Mouse (Mus musculus): ENCODE measurements around the gene Sema6b.

Sema6b gene

DNA sequence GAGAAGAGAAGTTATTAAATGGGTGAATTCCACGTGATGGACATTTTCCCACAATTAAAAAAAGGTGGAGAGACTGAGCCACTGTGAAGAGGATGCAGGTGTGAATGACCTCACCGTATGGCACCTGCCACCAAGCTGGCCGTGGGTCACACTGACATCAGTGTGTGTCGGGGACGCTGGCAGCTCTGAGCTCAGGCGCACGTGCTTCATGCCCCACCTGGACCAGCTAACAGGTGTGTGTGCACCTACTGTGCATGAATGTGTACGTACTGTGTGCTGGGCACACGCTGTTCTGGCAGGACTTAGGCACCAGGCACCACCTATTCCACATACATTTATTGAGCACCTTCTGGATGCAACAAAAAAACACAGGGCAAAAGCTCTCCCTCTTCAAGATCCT lies 4.4 kb upstream of the Sema6b start:
- no peak for DNase-seq

DNA sequence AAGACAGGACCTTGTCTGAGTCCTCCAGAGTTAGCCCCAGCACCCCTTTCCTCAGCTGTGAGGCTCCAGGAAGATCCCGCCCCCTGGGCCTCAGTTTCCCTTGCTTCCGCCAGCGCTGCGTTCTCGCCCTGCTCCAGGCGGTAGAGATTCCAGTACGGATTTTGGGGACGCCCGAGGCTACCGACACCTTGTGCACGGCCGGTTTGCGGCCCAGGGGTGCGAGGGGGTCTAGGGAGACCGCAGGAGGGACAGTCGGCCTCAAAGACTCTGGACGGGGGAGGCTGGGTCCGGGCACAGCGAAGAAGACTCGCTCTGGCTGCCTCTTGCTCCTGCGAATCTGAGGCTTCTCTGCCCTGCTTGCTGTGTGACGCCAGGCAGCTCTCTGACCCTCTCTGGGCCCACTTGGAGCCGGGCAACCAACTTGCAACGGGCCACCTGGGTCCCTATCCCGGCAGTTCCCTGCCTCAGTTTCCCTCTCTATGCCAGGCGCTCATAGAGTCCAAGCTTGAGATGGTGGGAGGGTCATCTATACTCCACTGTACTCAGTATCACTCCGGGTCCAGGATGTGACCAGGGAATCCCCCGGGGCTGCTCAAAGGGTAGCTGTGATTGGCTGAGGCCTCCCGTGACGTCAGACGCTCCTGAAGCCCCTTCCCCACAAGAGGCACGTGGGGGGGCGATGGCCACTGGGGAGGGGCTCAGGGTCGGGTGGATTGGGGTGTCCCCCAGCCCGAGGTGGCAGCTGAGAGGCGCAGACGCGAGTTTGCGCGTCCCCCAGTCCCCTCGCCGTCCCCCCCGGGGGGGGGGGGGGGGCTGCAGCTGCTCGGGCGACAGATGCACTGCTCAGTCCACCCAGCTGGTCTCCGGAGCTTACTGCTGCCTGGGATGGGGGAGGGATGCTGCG lies 1.8 kb upstream of the Sema6b start:
- peak; percentile 58 for DNase-seq

DNA sequence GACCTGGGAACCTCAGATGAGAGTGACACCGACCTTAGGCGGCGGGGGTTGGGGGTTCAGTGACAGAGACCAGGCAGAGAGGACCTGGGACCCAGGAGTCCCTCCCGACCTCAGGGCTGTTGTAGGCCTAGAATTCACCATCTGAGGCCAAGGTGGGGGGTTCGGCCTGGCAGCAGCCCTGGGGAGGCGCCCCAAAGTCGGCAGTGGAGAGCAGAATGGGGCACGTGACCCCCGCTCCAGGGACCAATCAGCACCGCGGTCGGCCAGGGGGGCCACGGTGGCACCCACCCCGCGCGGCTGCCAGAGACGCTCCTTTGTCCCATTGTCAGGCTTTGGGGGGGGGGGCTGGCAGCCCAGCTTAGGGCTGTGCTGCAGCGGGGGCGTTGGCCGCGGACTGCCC lies 788 bp downstream of the Sema6b start:
- DNase-seq, result no peak

DNA sequence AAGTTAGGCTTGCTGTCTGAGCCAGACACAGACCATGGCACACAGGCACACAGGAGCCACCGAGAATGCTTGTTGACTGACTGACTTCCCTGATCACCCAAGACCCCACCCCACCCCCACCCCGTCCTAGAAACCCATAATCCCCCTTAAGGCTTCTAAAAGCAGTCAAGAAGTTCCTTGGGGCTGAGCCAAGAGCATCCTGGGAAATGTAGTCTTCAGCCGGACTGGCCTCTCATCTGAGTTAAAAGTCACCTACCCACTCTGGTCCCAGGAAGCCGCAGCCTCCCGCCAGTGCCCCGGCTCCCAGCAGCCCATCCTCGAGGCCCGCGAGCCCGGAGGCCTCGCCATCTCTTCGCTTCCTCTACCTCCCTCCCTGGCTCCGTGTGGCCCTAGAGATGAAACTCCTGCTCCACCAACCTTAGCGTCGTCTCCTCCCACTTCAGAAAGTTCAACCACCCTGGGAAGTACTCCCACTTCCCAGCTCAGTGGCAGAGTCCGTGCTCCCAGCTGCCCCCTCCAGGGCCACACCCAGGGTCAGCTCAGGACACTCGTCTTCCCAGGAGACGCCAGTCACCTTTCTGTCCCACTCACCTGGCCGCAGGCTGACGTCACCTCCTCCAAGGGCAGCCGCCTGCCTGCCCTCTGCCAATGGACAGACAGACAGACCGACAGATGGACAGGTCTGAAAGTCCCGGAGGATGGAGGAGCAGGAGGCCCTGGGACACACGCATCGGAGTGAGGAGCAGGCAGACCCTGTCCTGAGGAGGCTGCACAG lies 2.1 kb downstream of the Sema6b start:
- DNase-seq, result no peak

DNA sequence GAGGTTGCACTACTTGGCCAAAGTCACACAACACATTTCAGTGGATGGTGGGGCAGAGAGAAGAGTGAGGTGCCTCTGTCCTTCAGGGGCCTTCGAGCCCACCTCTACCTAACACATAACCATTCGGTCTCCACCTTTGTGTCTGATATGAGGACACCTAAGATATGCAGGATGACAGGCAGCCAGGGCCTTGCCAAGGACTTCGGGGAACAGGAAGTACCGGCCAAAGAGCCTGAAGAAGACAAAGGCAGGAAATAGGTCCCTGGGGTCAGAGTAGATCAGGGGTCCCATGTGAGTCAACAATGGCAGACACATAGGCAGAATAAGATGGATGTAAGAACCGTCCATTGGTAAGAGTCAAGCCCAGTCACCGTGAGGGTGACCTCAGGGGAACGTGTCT lies 3.6 kb downstream of the Sema6b start:
- DNase-seq, result no peak

DNA sequence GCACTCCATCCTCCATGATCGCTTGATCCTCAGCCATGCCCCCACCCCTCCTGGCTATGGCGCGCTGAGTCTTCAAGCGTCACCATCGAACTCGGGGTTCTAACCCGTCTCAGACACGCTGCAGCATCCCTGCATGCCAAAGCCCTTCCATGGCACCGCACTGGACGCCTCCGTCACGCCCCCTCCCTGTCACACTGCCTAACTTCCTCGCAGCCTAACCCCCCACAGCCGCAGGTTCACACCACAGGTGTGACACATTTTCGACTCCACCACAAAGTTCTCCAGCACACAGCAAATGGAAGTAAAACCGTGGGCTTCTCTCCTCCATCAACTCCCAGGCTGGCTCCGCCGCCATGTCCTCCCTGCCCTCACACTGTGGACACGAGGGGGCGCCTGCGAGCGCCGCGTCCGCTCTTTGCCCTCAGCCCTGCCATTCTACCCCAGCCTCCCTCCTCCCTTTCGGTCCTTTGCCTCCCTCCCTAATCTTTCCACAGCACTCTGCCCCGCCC lies 5.6 kb downstream of the Sema6b start:
- peak; percentile 80 for DNase-seq

DNA sequence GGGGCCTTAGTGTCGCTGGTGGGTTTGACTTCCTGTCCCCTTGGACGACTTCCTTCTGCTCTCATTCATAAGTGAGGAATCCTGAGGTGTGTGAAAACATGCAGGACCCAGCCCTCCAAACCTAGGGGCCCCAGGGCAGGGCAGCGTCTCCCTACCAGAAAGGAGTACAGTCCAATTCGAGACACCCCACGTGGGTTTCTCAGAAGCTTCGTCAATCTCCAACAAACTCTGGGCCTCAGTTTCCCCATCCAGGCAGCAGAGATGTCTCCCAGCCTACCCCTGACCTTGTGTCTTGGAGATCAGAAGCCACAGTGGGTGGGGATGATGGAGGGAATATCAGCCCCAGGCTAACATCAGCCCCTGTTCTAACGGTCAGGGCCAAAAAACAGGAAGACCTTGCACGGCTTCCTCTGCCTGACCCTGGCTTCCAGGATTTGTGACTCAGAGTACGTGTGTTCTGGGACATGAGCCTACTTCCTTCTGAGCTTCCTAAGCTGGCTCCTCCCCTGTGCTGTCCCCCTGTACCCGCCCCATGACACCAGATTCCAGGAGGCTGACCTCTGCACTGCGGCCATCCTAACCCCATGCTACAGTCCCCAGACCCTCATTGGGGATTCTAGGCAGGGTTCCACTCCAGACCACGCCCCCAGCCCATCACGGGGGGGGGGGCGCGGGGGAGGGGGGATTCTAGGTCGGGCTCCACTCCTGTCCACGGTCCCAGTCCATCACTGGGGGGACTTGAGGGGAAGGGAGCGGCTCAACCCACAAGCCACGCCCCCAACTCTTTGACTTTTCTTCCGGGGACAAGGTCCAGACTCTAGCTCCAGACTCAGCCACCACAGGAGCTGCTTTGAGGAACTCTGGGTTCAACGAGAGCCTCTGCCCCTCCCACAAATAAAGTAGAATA lies 6.4 kb downstream of the Sema6b start:
- peak; percentile 81 for DNase-seq

DNA sequence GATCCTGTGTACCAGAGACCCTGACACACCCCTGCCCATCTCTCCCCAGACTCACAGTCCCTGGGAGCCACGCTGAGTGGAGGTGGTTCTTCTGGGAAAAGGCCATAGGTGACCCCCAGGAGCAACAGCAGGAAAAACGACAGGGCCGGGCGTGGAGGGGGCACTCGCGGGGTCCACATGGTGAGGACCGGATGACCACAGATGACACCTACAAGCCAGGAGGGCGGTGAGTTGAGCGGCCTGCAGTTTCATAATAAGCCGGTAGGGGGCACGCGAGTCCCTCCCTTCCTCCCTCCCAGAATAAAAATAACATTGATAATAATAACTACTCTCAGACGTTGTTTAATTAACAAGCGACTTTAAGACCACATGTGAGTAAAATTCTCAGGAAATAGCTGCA lies 7.5 kb downstream of the Sema6b start:
- peak; percentile 81 for DNase-seq

DNA sequence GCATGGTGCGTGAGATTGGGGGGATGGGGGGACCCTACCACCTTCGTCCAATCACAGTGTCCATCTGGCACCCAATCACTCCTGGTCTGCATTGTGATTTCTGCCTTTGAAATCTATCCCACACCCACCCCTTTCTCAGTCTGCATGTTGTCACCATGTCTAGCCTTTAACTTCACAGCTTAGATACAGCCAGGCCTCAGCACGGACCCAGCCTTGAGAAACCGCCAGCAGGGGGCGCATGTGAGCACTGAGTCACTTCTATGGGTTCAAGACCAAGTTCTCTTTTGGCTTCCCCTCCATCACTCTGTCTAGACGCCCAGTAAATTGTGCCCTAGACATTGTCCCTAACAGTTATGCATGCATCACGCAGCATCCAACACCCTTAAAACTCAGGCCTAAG lies 8.3 kb downstream of the Sema6b start:
- peak; percentile 85 for DNase-seq

DNA sequence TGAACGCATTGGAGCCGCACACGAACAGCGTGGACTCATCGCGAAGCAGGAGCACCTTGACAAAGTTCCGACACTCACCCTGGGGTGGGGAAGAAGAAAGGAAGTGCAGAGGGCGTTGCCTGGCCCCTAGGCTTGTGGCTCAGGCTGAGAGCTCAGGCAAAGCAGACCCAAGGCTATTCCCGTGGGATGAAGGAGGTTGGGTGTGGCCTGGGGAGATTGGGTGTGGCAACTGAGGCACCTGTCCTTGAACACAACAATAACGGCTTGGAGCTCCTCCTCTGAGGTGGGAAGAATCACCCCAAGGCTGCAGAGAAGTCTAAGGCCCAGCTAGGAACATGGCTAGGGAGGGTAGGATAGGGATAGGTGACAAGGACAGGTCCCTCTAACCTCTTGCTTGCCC lies 9.0 kb downstream of the Sema6b start:
- no peak for DNase-seq

DNA sequence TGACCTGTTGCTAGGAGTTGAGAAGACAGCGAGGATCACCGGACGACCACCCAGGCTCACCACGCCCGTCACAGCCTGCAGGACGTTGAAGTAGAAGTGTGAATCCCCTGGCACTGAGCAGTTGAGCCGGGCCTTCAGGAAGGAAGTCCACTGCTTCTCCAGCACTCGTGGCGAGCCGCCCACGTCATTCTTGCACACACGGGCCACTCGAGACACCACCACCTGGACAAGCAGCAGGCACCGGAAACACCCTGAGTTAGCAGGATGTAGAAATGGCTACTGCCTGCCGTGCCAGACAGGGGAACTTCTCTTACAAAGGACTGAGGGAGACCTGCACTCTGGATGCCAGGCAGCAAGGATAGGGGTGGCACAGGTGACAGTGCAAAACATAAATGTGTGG lies 11.9 kb downstream of the Sema6b start:
- peak; percentile 19 for DNase-seq

DNA sequence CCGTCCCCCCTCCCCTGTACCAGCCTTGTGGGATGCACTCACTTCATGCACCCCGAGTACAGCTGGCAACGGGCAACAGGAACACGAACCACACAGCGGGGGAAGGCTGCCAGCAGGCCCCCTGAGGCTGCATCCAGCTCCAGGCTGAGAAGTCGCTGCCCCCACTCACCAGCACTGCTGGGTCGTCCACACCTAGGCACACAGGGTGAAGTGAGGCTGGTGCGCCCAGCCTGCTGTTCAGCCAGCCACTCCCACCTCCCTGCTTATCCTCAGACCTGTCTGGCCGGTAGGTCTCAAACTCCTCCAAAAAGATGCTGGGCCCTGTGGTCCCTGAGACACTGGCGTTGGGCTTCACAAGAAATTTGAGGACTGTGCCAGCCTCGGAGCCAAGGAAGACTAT lies 14.0 kb downstream of the Sema6b start:
- no peak for DNase-seq

DNA sequence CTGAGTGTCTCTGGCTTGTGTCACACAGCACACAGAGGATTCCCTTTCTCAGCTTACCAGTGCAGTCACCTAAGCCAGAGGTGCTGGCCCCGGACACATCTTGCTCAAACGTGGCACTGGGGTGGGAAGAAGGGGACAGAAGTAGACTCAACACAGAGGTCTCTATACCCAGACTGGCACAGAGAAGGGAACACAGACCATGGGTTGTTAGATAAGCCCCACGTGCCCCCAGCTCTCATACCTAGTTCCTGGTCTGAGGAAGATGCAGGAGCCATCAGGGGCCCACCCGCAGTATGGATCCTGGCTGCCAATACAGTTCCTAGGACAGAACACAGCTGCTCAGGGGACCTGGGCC lies 14.9 kb downstream of the Sema6b start:
- no peak for DNase-seq

DNA sequence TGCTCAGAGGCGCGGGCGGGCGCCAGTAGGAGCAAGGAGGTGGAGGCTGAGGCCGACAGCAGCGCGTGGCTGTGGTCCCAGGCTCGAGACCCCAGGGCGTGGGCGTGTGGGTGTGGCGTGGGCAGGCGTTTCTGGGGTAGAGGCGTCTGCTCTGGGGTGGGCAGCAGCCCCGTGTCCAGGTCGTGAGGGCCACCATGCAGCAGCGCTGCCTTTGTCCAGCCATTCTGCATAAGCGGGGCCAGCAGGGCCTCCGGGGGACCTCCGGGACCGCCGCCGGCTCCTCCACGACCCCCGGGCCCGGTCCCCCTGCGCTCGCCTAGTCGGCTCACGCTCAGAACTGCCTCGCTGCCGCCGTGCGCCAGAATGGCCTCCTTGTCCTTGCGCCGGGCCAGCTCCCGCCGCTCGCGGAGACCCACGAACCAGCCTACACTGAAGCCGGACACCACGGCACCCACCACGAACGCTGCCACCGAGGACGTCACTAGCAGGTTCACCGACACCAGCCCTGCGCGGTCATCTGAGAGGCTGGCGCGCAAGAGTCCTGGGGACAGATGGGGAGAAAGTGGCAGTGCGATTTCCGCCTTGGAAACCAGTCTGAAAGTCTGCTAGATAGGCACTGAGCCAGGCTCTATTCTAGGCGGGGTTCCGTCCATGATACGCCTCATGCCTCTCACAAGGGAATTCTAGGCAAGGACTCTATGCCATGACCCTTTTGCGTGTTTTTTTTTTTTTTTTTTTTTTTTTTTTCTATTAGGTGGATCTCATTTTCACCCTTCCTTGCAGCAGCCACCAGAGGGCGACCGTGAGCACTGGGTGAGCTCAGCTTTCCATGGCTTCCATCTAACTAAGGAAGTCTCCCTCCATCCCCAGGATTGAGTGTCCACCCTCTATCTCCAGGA lies 15.5 kb downstream of the Sema6b start:
- DNase-seq, result peak; percentile 72

DNA sequence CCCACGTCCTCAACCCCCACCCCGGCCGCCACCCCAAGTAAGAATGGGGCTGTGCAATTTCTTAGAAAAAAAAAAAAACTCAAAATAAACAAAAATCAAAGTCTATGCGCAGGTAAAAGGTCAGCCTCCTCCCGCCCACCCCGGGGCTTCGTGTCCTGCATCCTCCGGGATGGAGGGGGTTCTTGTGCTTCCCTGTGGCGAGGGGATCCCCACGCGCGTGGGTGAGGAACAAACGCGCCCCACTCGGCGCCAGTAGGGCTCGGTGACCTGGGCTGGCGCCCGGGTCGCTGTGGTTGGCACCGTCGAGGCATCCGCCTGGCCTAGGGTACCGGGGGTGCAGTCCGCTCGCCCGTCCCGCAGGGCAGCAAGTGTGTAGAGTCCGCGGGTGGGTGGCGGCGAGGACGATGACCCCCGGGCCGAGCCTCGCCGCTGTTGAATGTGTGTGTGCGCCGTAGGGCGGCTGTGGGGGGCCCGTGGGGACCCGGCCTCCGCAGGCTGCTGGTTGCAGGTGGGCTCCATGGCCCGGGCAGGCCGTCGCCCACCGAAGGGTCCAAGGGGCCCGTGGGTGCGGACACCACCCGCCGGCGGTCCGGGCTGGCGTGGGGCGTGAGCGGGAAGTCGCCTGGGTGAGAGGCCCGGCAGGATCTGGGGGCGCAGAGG lies 16.3 kb downstream of the Sema6b start:
- no peak for DNase-seq

DNA sequence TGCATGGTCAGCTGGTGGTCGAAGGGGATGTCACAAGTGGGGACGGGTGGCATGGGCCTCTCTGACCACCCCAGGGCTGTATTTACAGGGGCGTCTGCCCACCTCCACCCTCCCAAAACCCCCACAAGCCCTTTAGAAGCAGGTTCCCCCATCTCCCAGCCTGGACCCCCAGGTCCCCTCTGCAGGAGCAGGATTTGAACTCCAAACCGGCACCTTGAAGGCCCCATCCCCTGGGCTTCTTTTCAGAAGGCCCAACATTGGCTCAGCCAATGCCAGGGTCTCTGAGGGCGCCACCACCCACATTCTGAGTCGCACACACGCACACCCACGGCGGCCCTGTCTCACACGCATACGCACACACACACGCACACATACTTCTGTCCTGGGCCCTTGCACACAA lies 17.0 kb downstream of the Sema6b start:
- no peak for DNase-seq

DNA sequence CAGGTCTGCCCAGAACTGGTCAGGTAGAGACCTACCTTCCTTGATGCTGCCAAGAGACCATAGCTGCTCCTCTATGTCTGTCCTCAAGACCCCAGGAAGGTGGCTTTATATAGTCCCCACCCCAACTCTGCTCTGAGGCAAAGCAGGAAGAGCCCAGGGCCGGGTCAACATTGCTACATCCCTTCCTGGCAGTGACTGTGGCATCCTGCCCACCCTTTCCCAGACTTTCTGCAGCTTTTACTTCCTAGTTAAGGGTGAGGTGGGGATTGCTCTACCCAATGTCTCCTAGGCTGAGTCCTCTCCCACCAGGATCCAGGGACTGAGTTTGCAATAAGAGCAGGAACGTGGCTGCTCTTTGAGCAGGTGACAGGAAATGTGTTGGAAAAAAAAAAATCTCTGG lies 18.3 kb downstream of the Sema6b start, which contains the start of gene Lrg1:
Lrg1 (minus strand) TSS at position 176 of the 400 bp plus-strand sequence.
- DNase-seq, result peak; percentile 26

DNA sequence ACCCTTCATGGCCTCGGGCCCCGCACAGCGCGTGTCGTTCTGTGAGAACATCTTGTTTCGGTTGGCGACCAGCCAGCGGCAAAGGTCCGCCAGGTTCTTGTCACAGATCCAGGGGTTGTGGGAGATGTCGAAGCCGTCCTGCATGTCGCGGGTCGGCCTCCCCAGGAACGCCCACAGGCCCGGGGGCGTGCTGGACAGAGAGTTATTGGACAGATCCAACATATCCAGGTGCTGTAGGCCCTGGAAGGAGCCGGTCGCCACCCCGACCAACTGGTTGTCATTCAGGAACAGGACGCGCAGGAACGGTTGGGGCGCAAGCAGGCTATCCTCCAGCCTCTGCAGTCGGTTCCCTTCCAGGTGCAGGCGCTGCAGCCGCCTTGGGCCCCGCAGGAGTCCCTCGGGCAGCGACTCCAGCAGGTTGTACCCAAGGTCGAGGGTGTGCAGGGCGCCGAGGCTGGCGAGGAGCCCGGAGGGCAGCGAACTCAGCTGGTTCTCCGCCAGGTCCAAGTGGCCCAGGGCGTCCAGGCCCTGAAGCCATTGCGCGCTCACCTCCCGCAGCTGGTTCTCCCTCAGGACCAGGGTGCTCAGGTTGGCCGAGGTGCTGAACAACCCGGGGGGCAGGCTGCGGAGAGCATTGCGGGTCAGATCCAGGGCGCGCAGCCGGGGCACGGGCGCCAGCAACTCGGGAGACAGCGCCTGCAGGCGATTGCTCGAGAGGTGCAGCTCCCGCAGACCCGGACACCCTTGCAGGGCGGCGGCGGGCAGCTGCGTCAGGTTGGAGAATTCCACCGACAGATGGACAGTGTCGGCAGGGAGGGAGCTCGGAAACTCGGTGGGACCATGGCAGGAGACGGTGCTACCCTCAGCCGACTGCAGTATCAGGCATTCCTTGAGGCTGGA lies 19.9 kb downstream of the Sema6b start:
- peak; percentile 68 for DNase-seq

DNA sequence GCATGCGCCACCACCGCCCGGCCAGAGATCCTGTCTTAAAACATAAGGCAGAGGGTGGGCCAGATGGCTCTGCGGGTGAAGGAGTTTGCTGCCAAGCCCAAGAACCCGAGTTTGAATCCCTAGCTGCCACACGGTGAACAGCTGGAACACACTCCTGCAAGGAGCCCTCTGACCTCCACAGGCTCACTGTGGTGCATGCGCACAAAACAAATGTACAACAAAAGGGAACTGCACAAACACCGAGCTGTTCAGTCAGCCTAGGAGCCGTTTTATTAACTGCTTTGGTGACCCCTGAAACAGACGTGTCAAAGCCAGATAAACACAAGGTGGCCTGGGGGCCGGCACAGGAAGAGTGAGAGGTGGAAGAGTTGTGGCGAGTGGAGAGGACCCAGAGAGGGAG lies 20.7 kb downstream of the Sema6b start:
- no peak for DNase-seq

DNA sequence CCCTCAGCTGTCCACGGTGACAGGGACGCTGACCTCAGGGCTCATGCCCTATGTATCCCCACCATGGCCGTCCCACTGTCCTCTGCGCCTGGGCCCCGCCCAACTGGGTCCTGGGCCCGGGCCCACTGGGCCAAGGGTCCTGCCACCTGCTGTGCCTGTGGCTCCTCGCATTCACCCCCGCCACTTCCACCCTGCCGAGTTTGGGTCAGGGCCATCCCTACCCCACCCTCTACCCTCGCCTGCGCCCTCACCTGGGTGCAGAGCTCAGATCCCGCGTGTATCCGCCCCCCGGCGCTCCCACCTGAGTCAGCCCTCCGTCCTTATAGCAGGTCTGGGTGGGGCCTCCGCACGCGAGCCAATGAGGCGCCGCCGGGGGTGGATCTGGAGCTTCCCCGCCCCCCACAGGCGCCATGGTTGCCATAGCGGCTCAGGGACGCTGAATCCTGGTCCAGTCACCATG lies 22.9 kb downstream of the Sema6b start, which contains the start of gene Plin5:
Plin5 (minus strand) TSS at position 346 of the 460 bp plus-strand sequence.
- peak; percentile 82 for DNase-seq

Data from kidney, postnatal 10 days (tissue).